Mouse (Mus musculus): Measurements from ENCODE around the gene Gm29776.

The Gm29776 gene

GRCm38 (mm10) chr14:54698733-54699132, at the start of gene Gm29776:
Gene Gm29776, minus strand, starts transcription at chr14:54698833.
- DNase-seq (ENCODE audit: extremely low read depth, insufficient read length, low spot score), result no peak

DNA sequence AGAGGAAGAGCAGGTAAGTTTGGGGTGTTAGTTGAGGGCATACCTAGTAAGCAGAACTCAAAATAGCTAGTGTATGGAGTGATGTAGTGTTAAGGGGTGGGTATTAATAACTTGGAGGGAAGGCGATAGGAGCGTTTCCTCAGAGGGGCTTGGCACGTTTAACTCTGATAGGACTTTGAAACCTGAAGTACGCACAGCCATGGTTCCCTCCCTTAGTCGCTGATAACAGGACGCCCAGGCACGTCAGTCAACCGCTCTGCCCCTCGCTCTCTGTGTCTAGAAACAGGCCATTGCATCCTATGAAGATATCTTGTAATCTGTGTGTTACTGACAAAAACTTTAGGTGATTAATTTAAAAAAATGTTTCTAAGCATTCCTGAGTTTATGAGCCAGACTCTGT, 47.4 kb upstream of the Gm29776 start:
- DNase-seq (ENCODE audit: extremely low read depth, insufficient read length, low spot score), result no peak

DNA sequence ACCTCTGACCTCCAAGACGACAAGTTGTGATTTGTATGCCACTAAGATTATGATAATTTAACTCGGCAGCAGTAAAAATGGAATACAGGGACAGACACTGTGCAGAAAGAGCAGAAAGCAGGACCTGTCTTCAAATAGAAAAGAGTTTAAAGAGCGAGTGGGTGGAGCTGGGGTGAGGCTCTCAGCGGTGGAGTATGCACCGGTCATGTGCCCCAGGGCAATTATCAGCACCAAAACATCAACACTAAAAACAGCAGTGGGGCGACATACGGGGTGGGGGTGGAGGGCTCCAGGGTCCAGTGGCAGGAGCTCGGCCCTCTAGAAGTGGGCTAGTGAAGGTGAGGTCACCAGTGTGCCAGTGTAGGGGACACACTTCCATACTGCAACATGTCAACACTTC, 45.8 kb upstream of the Gm29776 start:
- no peak for DNase-seq (ENCODE audit: extremely low read depth, insufficient read length, low spot score)

DNA sequence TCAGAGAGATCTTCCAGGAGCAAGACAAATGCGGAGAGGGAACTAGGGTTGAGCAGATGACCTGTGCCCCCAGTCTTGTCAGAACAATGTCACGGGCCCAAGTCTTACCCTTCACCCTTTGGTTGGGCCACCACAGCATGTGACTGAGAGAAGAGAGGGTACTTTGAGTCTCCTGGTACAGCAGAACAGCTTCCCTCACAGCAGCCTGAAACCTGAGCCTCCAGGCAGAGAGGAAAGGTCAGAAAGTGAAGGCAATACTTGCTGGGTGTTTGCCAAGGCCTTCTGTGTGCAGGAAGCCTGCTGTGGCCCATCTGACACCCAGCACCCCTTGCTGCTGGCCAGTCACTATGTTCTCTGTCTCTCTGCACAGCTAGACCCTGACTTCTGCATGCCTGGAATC, 43.7 kb upstream of the Gm29776 start:
- DNase-seq (ENCODE audit: extremely low read depth, insufficient read length, low spot score), result no peak

DNA sequence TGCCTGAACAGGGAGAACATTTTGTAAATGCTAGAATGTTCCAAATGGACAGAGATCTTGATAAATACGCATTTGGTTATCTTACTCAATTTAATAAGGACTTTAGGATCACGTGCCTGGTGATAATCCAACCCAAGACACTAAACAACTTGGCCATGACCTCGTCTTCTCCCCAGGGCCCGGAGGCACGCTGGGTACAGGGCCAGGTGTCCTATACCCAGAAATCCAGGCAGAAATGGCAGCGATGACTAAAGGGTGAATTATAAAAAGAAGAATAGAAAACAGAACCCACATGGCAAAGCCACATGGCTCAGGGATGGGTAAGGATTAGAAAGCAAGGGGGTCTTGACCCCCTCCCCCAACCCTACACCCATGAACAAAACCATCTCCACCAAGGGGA, 43.1 kb upstream of the Gm29776 start:
- no peak for DNase-seq (ENCODE audit: extremely low read depth, insufficient read length, low spot score)

GRCm38 (mm10) chr14:54737634-54738033, 39.0 kb upstream of the Gm29776 start:
- DNase-seq (ENCODE audit: extremely low read depth, insufficient read length, low spot score), result no peak

- DNase-seq (ENCODE audit: extremely low read depth, insufficient read length, low spot score), result no peak
Measured at GRCm38 (mm10) chr14:54736555-54737552, 38.2 kb upstream of the Gm29776 start.

GRCm38 (mm10) chr14:54735221-54735620, 36.6 kb upstream of the Gm29776 start:
- DNase-seq (ENCODE audit: extremely low read depth, insufficient read length, low spot score), result no peak

GRCm38 (mm10) chr14:54734004-54734403, 35.4 kb upstream of the Gm29776 start:
- DNase-seq (ENCODE audit: extremely low read depth, insufficient read length, low spot score), result no peak

DNA sequence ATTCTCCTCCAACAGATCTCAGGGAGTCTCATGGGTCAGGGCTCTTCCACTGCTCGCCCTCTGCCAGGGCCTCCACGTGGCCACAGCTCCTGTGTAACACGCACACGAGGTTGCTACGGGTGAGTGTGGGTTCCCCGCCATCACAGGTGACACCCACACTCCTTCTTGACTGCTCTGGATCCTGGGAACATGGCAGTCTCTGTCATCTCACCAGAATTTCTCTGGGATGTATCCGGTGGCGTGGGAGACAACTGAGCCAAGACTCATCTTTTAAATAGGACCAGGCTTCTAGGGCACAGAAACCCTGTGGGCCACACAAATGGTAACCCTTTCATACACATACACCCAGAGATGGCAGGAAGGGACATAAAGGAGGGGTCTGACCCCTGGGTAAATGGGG, 33.6 kb upstream of the Gm29776 start:
- no peak for DNase-seq (ENCODE audit: extremely low read depth, insufficient read length, low spot score)

DNA sequence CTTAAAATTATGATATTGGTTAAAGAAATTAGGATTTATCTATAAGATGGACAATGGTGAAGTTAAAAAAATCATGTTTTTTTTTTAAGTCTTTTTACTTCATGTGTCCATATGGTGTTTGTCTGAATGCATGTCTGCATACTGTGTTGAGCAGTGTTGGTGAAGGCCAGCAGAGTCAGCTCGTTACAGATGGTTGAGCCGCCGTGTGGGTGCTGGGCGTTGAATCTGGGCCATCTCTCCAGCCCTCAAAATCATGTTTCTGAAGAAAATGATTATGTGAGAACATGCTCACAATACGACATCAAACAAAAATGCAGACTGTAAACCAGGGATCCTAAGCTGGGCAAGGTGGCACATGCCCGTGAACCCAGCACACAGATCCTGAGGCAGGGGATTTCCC, 31.7 kb upstream of the Gm29776 start:
- no peak for DNase-seq (ENCODE audit: extremely low read depth, insufficient read length, low spot score)

DNA sequence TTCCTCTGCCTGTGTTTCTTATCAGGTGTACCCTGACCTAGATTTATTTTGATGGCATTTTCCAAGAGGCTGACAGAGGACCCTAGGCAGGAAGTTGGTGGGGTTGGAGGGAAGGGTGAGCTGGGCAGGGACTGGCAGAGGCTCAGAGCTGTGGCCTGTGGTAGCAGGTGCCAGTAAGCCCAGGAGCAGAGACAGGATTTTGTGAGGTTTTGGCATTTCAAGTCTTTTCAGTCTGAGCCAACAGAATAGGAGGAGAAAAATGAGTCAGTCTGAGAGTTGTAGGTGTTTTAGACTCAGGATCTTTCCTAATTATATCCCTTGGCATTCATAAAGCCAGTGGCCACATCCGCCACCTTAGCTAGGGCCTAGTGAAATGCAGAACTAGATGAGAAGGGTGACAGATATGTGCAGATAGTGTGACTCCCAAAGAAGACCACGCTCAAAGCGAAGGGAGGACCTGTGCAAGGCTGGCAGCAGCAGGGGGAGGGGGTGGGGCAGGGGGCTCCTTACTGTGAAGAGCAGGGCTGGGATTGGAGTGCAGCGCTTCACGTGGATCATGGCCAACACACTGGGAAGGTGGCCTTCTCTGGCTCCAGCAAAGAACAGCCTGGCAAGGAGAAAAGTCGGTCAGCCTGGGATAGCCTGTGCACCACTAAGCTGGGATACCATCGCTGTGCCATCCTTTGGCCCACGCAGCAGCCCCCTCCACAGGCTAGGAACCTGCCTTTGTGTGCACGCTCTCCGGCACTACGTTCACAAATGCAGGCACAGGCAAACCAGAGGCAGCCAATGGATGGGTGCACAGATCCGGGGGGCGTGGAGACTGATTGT, 30.4 kb upstream of the Gm29776 start:
- DNase-seq (ENCODE audit: extremely low read depth, insufficient read length, low spot score), result no peak

DNA sequence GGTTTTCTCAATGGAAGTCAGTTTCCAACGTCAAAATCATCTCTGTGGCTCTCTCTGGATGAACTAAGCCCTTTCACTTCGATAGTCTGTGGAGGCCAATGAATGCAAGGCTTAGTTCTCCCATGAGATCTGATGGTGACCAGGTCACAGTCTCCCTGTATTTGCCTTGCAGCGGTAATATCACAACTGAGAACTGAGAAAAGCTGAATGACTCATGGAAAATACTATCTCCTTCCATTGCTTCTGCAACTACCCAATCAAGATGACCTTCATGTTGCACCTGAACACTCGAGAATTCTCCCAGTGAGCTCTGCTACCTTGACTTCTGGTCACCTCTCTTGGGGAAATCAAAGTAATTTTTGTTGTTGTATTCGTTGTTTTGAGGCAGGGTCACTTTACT, 28.9 kb upstream of the Gm29776 start:
- DNase-seq (ENCODE audit: extremely low read depth, insufficient read length, low spot score), result no peak

DNA sequence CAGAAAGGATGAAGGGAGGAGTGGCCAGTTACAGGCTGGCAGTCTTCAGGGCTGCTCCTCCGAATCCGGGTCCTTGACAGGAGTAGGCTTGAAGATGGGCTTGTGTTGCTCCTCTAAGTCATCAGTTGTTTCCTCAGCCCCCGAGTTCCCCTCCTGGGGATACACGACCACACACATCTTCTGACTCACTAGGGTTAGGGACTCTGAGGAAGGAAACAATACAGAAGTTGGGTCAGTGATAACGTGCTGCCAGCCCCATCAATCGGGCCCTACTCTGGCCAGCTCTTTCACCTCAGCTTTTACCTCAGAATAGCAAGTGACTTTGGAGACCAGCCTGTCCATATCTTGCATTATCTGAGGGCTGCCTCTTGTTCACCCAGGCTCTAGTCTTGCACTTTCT, 25.4 kb upstream of the Gm29776 start:
- no peak for DNase-seq (ENCODE audit: extremely low read depth, insufficient read length, low spot score)

DNA sequence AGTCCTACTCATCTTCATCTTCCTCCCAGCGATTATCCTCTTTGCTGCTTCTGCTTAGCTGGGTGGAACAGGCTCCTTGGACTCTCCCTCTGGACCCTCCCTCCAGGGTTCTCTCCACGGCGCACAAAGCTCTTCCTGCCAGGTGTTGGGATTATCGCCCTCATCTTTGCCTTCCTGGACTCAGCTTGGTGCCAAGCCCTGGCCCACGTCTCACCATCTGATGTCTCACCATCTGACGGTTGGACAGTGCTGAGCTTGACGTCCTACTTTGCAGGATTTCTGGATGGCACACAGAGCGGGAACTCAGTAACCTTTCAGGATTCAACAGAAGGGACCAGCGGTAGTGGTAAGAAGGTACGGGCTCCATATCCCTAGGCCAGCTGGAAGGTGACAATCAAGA, 23.1 kb upstream of the Gm29776 start:
- no peak for DNase-seq (ENCODE audit: extremely low read depth, insufficient read length, low spot score)

GRCm38 (mm10) chr14:54720654-54721350, 22.2 kb upstream of the Gm29776 start:
- no peak for DNase-seq (ENCODE audit: extremely low read depth, insufficient read length, low spot score)

GRCm38 (mm10) chr14:54720041-54720440, 21.4 kb upstream of the Gm29776 start:
- no peak for DNase-seq (ENCODE audit: extremely low read depth, insufficient read length, low spot score)

GRCm38 (mm10) chr14:54715402-54715801, 16.8 kb upstream of the Gm29776 start:
- DNase-seq (ENCODE audit: extremely low read depth, insufficient read length, low spot score), result no peak

GRCm38 (mm10) chr14:54714617-54715081, 16.0 kb upstream of the Gm29776 start:
- no peak for DNase-seq (ENCODE audit: extremely low read depth, insufficient read length, low spot score)

GRCm38 (mm10) chr14:54714121-54714520, 15.5 kb upstream of the Gm29776 start:
- peak; percentile 56 for DNase-seq (ENCODE audit: extremely low read depth, insufficient read length, low spot score)

DNA sequence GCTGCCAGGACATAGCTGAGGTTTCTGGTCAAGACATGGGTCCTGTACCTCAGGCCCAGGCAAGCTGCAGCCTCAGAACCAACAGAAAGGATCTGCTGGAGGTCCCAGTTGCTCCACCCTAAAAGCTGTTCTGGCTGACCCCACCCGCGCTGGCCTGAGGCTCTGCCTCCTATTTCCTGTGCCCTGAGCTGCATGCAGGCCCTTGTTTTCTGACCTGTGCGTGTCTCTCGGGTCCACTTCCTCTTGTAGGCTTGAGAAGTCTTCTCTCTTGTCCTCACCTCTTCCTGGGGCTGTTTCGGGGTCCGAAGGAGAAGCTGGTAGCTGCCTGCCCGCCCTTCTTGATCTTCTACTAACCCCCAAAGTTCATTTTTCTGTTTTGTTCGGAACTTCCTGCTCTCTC, 14.2 kb upstream of the Gm29776 start:
- DNase-seq (ENCODE audit: extremely low read depth, insufficient read length, low spot score), result peak; percentile 57
